Mouse (Mus musculus): ENCODE data around the gene Ppm1n.

DNA sequence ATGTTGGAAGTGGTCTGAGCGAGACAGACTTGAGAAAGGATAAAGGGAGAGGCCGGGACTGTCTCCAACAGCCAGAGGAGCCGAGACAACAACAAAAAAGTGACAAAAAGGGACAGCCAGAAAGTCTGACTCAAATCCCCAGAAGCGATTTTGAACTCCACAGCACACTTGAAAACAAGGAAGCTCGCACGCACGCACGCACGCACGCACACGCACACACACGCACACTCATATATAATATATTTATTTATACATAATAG, 23.1 kb upstream of the Ppm1n start:
- TF ChIP-seq POLR2A (IDR thresholded peaks at IDR 0.05; ENCODE audit: control insufficient read depth in 1 of 2, insufficient read depth in 1 of 2, low read depth in 1 of 2, low read length in 2 of 2, poor library complexity in 1 of 2) (no peak), CHD2 (IDR thresholded peaks at IDR 0.05; ENCODE audit: low read length) (no peak), RCOR1 (IDR thresholded peaks at IDR 0.05; ENCODE audit: low read depth, low read length) (no peak), KAT2A (conservative IDR thresholded peaks at IDR 0.05; ENCODE audit: low read depth, low read length) (no peak), USF1 (IDR thresholded peaks at IDR 0.05; ENCODE audit: low read depth, low read length) (no peak), MYC (IDR thresholded peaks at IDR 0.05; ENCODE audit: low read depth, low read length) (no peak), E2F4 (IDR thresholded peaks at IDR 0.05; ENCODE audit: borderline replicate concordance, low read depth, low read length) (no peak), CTCF (IDR thresholded peaks at IDR 0.05 in 2 of 3, conservative IDR thresholded peaks at IDR 0.05 in 1 of 3; ENCODE audit: control insufficient read depth in 1 of 3, insufficient read depth in 1 of 3, low read depth in 2 of 3, low read length in 3 of 3, poor library complexity in 1 of 3, severe bottlenecking in 1 of 3) (no peak), MXI1 (IDR thresholded peaks at IDR 0.05; ENCODE audit: low read depth, low read length) (no peak), MAX (IDR thresholded peaks at IDR 0.05; ENCODE audit: low read length) (no peak), MEF2A (IDR thresholded peaks at IDR 0.05; ENCODE audit: extremely low read depth, insufficient replicate concordance, low read depth, low read length, poor library complexity, severe bottlenecking) (no peak)

All from MEL (cell line).